Mouse (Mus musculus) kidney, postnatal 4 days (tissue): ENCODE measurements at regions not wholly inside any gene's neighbourhood (a gene's known extent, or its start where the extent isn't known, plus 50 kb on each side); places are given as distances from the start of the nearest gene placed in this dataset.

Experiments
- DNase-seq, 2 experiments: peaks; one replicate each; pipeline ENCODE4 v3.0.0; 2021; ENCODE audit warnings: mixed read lengths in 2 of 2

- DNase-seq: no peak
Observed at GRCm38 (mm10) chr14:73730796-73731195, 69.8 kb downstream of the Gm21750 start.

GRCm38 (mm10) chr14:73732161-73732560, 71.1 kb downstream of the Gm21750 start:
- DNase-seq: no peak

- DNase-seq: no peak
Observed at GRCm38 (mm10) chr14:73750790-73751189, 89.8 kb downstream of the Gm21750 start.

GRCm38 (mm10) chr14:73759986-73760385, 99.0 kb downstream of the Gm21750 start:
- no peak for DNase-seq

GRCm38 (mm10) chr14:73772964-73773363, 111.9 kb downstream of the Gm21750 start:
- DNase-seq: no peak

- DNase-seq: no peak
Observed at GRCm38 (mm10) chr14:73773810-73774209, 112.8 kb downstream of the Gm21750 start.

GRCm38 (mm10) chr14:73776066-73776465, 115.0 kb downstream of the Gm21750 start:
- DNase-seq: peak; percentile 59 to 64

- no peak for DNase-seq
Observed at GRCm38 (mm10) chr14:73807169-73807568, 146.1 kb downstream of the Gm21750 start.

- peak in 1 of 2 experiments; percentile 8 for DNase-seq
Observed at GRCm38 (mm10) chr14:73838890-73839289, 177.9 kb downstream of the Gm21750 start.

GRCm38 (mm10) chr14:73861782-73862181, 200.8 kb downstream of the Gm21750 start:
- DNase-seq: peak; percentile 41 to 55

- DNase-seq: no peak
Observed at GRCm38 (mm10) chr14:73874337-73874736, 213.3 kb downstream of the Gm21750 start.

- no peak for DNase-seq
Observed at GRCm38 (mm10) chr14:73875916-73876315, 214.9 kb downstream of the Gm21750 start.

- DNase-seq: no peak
Observed at GRCm38 (mm10) chr14:73878267-73878666, 217.2 kb downstream of the Gm21750 start.

GRCm38 (mm10) chr14:73878866-73879419, 217.9 kb downstream of the Gm21750 start:
- DNase-seq: no peak

GRCm38 (mm10) chr14:73891451-73891850, 230.4 kb downstream of the Gm21750 start:
- DNase-seq: no peak

GRCm38 (mm10) chr14:73894844-73895243, 233.8 kb downstream of the Gm21750 start:
- DNase-seq: no peak

- DNase-seq: no peak
Observed at GRCm38 (mm10) chr14:73895266-73895665, 234.2 kb downstream of the Gm21750 start.

- DNase-seq: no peak
Observed at GRCm38 (mm10) chr14:73899078-73899477, 238.1 kb downstream of the Gm21750 start.

- DNase-seq: no peak
Observed at GRCm38 (mm10) chr14:73902085-73902713, 241.2 kb downstream of the Gm21750 start.

GRCm38 (mm10) chr14:73913756-73914448, 252.9 kb downstream of the Gm21750 start:
- no peak for DNase-seq

GRCm38 (mm10) chr14:73915990-73916389, 255.0 kb downstream of the Gm21750 start:
- DNase-seq: no peak

GRCm38 (mm10) chr14:73931095-73931494, 270.1 kb downstream of the Gm21750 start:
- no peak for DNase-seq

GRCm38 (mm10) chr14:73947316-73947715, 286.3 kb downstream of the Gm21750 start:
- no peak for DNase-seq

- DNase-seq: no peak
Observed at GRCm38 (mm10) chr14:73952511-73952910, 291.5 kb downstream of the Gm21750 start.
